Mouse (Mus musculus): ENCODE results near the gene Xaf1. TPM values are rescaled to one million over a fixed set of nuclear protein-coding genes. Genes with fewer than 3 reads are reported as not detected.

The Xaf1 gene
- polyA plus RNA-seq, 1 experiment, result 5.9 TPM

DNA sequence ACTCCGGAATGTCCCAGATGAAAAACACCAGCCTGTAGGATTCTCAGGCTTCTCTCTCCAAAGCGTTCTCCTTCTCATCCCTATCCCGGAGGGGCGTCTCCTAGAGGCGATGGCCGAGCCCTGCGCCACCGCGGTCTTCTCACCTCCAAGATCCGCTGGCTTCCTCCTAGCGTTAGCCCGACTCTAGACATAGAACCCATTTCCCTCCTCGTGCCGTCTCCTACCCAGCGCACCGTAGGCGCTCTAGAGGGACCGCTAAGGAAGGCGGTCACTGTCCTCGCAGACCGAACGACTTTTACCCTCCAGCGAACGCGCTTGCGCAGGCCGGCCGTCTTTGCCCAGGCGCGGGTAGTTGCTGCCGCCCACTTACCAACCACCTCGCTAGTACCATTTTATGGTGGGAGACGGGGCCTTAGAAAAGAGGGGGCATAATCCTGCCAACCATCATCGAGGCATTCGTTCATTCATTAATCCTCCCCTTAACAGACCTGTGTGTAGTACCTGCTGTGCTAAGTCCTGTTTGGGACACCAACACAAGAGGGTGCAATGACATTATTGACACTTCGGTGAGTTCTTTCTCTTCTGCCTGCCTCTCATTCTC lies 34.4 kb upstream of the Xaf1 start, which contains the start of gene Slc13a5:
TSS of gene Slc13a5 (minus strand) at position 263 of the 601 bp plus-strand sequence.
- no peaks in the 10 kb centered on the region for H3K27me3 ChIP-seq (ENCODE audit: control insufficient read depth, insufficient read depth, insufficient read length)
- H3ac ChIP-seq (ENCODE audit: control insufficient read depth, insufficient read length), result no peak within 1 kb of the TSS
- H3K4me3 ChIP-seq, result peak within 1 kb of the TSS; percentile 6
- H3K4me2 ChIP-seq (ENCODE audit: low read depth), result peak within 1 kb of the TSS; percentile 70
- H3K36me3 ChIP-seq (ENCODE audit: control insufficient read depth, insufficient read depth), result no peaks in the 10 kb centered on the region
- TF ChIP-seq USF1 (IDR thresholded peaks at IDR 0.05; ENCODE audit: low read depth) (no peak), MYOG (IDR thresholded peaks at IDR 0.05; ENCODE audit: control insufficient read depth in 1 of 3, insufficient read depth in 1 of 3, insufficient read length in 2 of 3, low read depth in 2 of 3) (no peak), E2F4 (IDR thresholded peaks at IDR 0.05; ENCODE audit: insufficient read depth) (no peak), POLR2A (IDR thresholded peaks at IDR 0.05; ENCODE audit: insufficient read length, low read depth) (no peak), MYOD1 (IDR thresholded peaks at IDR 0.05; ENCODE audit: control insufficient read depth in 1 of 3, insufficient read length in 2 of 3, low read depth in 2 of 3) (no peak), TCF3 (IDR thresholded peaks at IDR 0.05; ENCODE audit: insufficient read length, low read depth) (no peak), POLR2AphosphoS2 (IDR thresholded peaks at IDR 0.05; ENCODE audit: insufficient read length, low read depth) (no peak), REST (IDR thresholded peaks at IDR 0.05; ENCODE audit: insufficient read depth, insufficient read length) (no peak), CEBPB (IDR thresholded peaks at IDR 0.05; ENCODE audit: insufficient read depth, poor library complexity, severe bottlenecking) (no peak), TCF12 (IDR thresholded peaks at IDR 0.05; ENCODE audit: insufficient read depth, poor library complexity, severe bottlenecking) (no peak), SRF (IDR thresholded peaks at IDR 0.05; ENCODE audit: control insufficient read depth, insufficient read length, low read depth) (no peak), MAX (IDR thresholded peaks at IDR 0.05; ENCODE audit: low read depth) (no peak)
- H3K79me2 ChIP-seq (ENCODE audit: control insufficient read depth, insufficient read depth), result no peaks in the 10 kb centered on the region

DNA sequence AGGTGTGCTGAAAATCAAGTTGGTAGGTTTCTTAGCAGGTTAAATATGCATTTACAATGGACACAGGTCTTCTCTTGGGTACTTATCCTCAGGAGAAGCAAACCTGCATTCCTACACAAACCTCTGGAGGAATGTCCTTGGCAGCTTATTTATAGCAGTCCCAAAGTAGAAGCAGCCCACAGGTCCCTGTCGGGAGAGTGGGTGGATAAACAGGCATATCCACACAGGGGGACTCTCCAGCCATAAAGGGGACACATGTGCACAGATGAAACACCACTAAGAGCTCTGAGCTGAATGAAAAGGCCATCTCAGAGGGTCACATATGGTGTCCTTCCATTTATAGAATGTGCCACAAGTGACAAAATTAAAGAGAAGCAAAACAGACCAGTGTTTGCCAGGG lies 29.7 kb upstream of the Xaf1 start:
- Histone ChIP-seq H3K4me3 (no peak overlapping the region), H3ac (ENCODE audit: control insufficient read depth, insufficient read length) (no peak overlapping the region), H3K79me2 (ENCODE audit: control insufficient read depth, insufficient read depth) (no peaks in the 10 kb centered on the region), H3K36me3 (ENCODE audit: control insufficient read depth, insufficient read depth) (no peaks in the 10 kb centered on the region), H3K27me3 (ENCODE audit: control insufficient read depth, insufficient read depth, insufficient read length) (no peaks in the 10 kb centered on the region), H3K4me2 (ENCODE audit: low read depth) (no peak overlapping the region)
- TF ChIP-seq CEBPB (IDR thresholded peaks at IDR 0.05; ENCODE audit: insufficient read depth, poor library complexity, severe bottlenecking), result no peak
- no peak for TF ChIP-seq REST (IDR thresholded peaks at IDR 0.05; ENCODE audit: insufficient read depth, insufficient read length)
- TF ChIP-seq POLR2AphosphoS2 (IDR thresholded peaks at IDR 0.05; ENCODE audit: insufficient read length, low read depth), result no peak
- TF ChIP-seq USF1 (IDR thresholded peaks at IDR 0.05; ENCODE audit: low read depth), result no peak

DNA sequence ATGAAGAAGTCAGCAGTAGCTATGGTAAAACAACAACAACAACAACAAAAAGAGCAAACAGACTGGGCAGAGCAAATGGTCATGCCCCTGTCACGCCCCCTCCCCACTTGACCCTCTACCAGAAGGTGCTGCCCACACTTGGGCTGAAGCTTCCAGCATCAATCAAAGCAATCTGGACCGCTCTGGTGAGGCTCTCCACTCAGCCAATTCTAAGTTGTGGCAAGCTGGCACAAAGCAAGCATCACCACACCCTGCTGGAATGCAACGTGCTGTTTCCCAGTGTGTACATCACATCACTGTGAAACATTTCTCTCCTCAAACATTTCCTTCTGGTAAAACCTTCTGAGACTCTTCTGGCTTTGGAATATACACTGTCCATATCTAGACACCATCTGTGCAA lies 28.1 kb upstream of the Xaf1 start:
- no peak overlapping the region for H3ac ChIP-seq (ENCODE audit: control insufficient read depth, insufficient read length)
- H3K4me3 ChIP-seq, result no peak overlapping the region
- H3K79me2 ChIP-seq (ENCODE audit: control insufficient read depth, insufficient read depth), result no peaks in the 10 kb centered on the region
- no peaks in the 10 kb centered on the region for H3K27me3 ChIP-seq (ENCODE audit: control insufficient read depth, insufficient read depth, insufficient read length)
- H3K4me2 ChIP-seq (ENCODE audit: low read depth), result no peak overlapping the region
- TF ChIP-seq SRF (IDR thresholded peaks at IDR 0.05; ENCODE audit: control insufficient read depth, insufficient read length, low read depth) (no peak), TCF12 (IDR thresholded peaks at IDR 0.05; ENCODE audit: insufficient read depth, poor library complexity, severe bottlenecking) (no peak), CEBPB (IDR thresholded peaks at IDR 0.05; ENCODE audit: insufficient read depth, poor library complexity, severe bottlenecking) (no peak), MYOG (IDR thresholded peaks at IDR 0.05; ENCODE audit: control insufficient read depth in 1 of 3, insufficient read depth in 1 of 3, insufficient read length in 2 of 3, low read depth in 2 of 3) (no peak), MYOD1 (IDR thresholded peaks at IDR 0.05; ENCODE audit: control insufficient read depth in 1 of 3, insufficient read length in 2 of 3, low read depth in 2 of 3) (no peak), MAX (IDR thresholded peaks at IDR 0.05; ENCODE audit: low read depth) (no peak), USF1 (IDR thresholded peaks at IDR 0.05; ENCODE audit: low read depth) (no peak), REST (IDR thresholded peaks at IDR 0.05; ENCODE audit: insufficient read depth, insufficient read length) (no peak), POLR2A (IDR thresholded peaks at IDR 0.05; ENCODE audit: insufficient read length, low read depth) (no peak), POLR2AphosphoS2 (IDR thresholded peaks at IDR 0.05; ENCODE audit: insufficient read length, low read depth) (no peak), TCF3 (IDR thresholded peaks at IDR 0.05; ENCODE audit: insufficient read length, low read depth) (no peak), E2F4 (IDR thresholded peaks at IDR 0.05; ENCODE audit: insufficient read depth) (no peak)
- H3K36me3 ChIP-seq (ENCODE audit: control insufficient read depth, insufficient read depth), result no peaks in the 10 kb centered on the region

DNA sequence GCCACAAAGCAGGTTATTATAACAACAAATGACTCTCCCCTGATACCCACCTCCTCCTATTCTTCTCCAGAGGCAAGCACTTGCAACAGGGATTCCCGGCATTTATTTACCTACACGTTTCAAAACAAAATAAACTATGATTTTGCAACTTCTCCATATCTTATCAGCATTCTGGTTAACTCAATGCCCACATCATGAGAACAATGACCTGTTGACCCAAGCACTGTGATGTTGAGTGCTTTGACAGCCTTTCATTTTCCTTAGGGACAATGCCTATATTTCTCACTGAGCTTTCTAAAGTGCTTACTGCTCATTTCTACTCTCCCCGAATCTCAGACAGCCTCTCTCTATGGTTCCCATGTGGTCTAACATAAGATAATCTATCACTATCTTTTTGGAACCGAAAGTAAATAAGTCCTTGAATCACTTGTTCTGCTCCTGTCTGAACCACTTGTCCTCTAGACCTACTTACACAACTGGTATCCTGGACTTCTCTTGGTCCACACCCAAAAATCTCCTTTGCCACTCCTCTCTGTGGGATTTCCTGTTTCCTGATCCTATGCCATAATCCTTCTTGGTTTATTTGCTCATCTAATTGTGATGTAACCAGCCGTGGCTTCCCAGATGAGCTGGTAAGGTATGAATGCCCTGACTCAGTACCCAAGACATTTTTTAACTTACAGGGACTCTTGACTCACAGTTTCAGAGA lies 20.1 kb upstream of the Xaf1 start:
- no peak overlapping the region for H3K4me3 ChIP-seq
- H3K27me3 ChIP-seq (ENCODE audit: control insufficient read depth, insufficient read depth, insufficient read length), result no peaks in the 10 kb centered on the region
- H3K4me2 ChIP-seq (ENCODE audit: low read depth), result no peak overlapping the region
- H3K79me2 ChIP-seq (ENCODE audit: control insufficient read depth, insufficient read depth), result no peaks in the 10 kb centered on the region
- TF ChIP-seq USF1 (IDR thresholded peaks at IDR 0.05; ENCODE audit: low read depth) (no peak), REST (IDR thresholded peaks at IDR 0.05; ENCODE audit: insufficient read depth, insufficient read length) (no peak), MYOD1 (IDR thresholded peaks at IDR 0.05; ENCODE audit: control insufficient read depth in 1 of 3, insufficient read length in 2 of 3, low read depth in 2 of 3) (no peak), TCF12 (IDR thresholded peaks at IDR 0.05; ENCODE audit: insufficient read depth, poor library complexity, severe bottlenecking) (no peak), MYOG (IDR thresholded peaks at IDR 0.05; ENCODE audit: control insufficient read depth in 1 of 3, insufficient read depth in 1 of 3, insufficient read length in 2 of 3, low read depth in 2 of 3) (no peak), MAX (IDR thresholded peaks at IDR 0.05; ENCODE audit: low read depth) (no peak), E2F4 (IDR thresholded peaks at IDR 0.05; ENCODE audit: insufficient read depth) (no peak), POLR2AphosphoS2 (IDR thresholded peaks at IDR 0.05; ENCODE audit: insufficient read length, low read depth) (no peak), SRF (IDR thresholded peaks at IDR 0.05; ENCODE audit: control insufficient read depth, insufficient read length, low read depth) (no peak), POLR2A (IDR thresholded peaks at IDR 0.05; ENCODE audit: insufficient read length, low read depth) (no peak), TCF3 (IDR thresholded peaks at IDR 0.05; ENCODE audit: insufficient read length, low read depth) (no peak), CEBPB (IDR thresholded peaks at IDR 0.05; ENCODE audit: insufficient read depth, poor library complexity, severe bottlenecking) (no peak)
- no peak overlapping the region for H3ac ChIP-seq (ENCODE audit: control insufficient read depth, insufficient read length)
- H3K36me3 ChIP-seq (ENCODE audit: control insufficient read depth, insufficient read depth), result no peaks in the 10 kb centered on the region
